Mouse (Mus musculus): ENCODE results near the gene Slc7a6. TPM values are rescaled to one million over a fixed set of nuclear protein-coding genes. Genes with fewer than 3 reads are reported as not detected.

Slc7a6 gene
- polyA plus RNA-seq, 1 experiment from 2014 or later: 4.1 TPM

GRCm38 (mm10) chr8:106169017-106169933, 618 bp downstream of the Slc7a6 start:
- Histone ChIP-seq H3K9ac (ENCODE audit: low read depth, low read length) (peak overlapping the region; percentile 67), H3K9me3 (replicated peaks; ENCODE audit: control insufficient read depth, low read length) (no peaks in the 10 kb centered on the region), H3K27me3 (ENCODE audit: control insufficient read depth, insufficient read depth, low read depth, low read length) (peaks cover 9% of the 10 kb centered on the region), H3K27ac (ENCODE audit: low read length) (no peak overlapping the region), H3K4me3 (ENCODE audit: low read depth, low read length) (peak overlapping the region; percentile 74), H3K4me1 (ENCODE audit: control insufficient read depth, low read depth, low read length) (peaks cover 17% of the 10 kb centered on the region), H3K36me3 (ENCODE audit: control insufficient read depth, insufficient read depth) (no peaks in the 10 kb centered on the region), H3K4me2 (ENCODE audit: low read depth, low read length) (peak overlapping the region; percentile 99)
- WGBS (ENCODE audit: insufficient replicate concordance): 2% methylated on average over 54 of the region's 54 CpGs
- ATAC-seq (ENCODE audit: low read depth): peak; percentile 55

GRCm38 (mm10) chr8:106169934-106170480, 1.4 kb downstream of the Slc7a6 start:
- 31% methylated on average over 6 of the region's 6 CpGs for WGBS (ENCODE audit: insufficient replicate concordance)
- Histone ChIP-seq H3K27me3 (ENCODE audit: control insufficient read depth, insufficient read depth, low read depth, low read length) (peaks cover 9% of the 10 kb centered on the region), H3K27ac (ENCODE audit: low read length) (no peak overlapping the region), H3K4me3 (ENCODE audit: low read depth, low read length) (peak overlapping the region; percentile 74; the same call in 1 of the 2 replicates), H3K36me3 (ENCODE audit: control insufficient read depth, insufficient read depth) (no peaks in the 10 kb centered on the region), H3K4me1 (ENCODE audit: control insufficient read depth, low read depth, low read length) (peaks cover 17% of the 10 kb centered on the region), H3K9me3 (replicated peaks; ENCODE audit: control insufficient read depth, low read length) (no peaks in the 10 kb centered on the region), H3K4me2 (ENCODE audit: low read depth, low read length) (peak overlapping the region; percentile 99), H3K9ac (ENCODE audit: low read depth, low read length) (no peak overlapping the region; the same call in 1 of the 2 replicates)
- ATAC-seq (ENCODE audit: low read depth): no peak

- peaks cover 6% of the 10 kb centered on the region for H3K27me3 ChIP-seq (ENCODE audit: control insufficient read depth, insufficient read depth, low read depth, low read length)
- peaks cover 12% of the 10 kb centered on the region for H3K4me1 ChIP-seq (ENCODE audit: control insufficient read depth, low read depth, low read length)
- H3K9me3 ChIP-seq (replicated peaks; ENCODE audit: control insufficient read depth, low read length): no peaks in the 10 kb centered on the region
- H3K36me3 ChIP-seq (ENCODE audit: control insufficient read depth, insufficient read depth): no peaks in the 10 kb centered on the region
- H3K9ac ChIP-seq (ENCODE audit: low read depth, low read length): no peak overlapping the region
- H3K27ac ChIP-seq (ENCODE audit: low read length): no peak overlapping the region
- no peak for ATAC-seq (ENCODE audit: low read depth)
- H3K4me2 ChIP-seq (ENCODE audit: low read depth, low read length): no peak overlapping the region
- H3K4me3 ChIP-seq (ENCODE audit: low read depth, low read length): no peak overlapping the region
- 61% methylated on average over 3 of the region's 3 CpGs for WGBS (ENCODE audit: insufficient replicate concordance)
Observed at GRCm38 (mm10) chr8:106173566-106173965, 4.9 kb downstream of the Slc7a6 start.

DNA sequence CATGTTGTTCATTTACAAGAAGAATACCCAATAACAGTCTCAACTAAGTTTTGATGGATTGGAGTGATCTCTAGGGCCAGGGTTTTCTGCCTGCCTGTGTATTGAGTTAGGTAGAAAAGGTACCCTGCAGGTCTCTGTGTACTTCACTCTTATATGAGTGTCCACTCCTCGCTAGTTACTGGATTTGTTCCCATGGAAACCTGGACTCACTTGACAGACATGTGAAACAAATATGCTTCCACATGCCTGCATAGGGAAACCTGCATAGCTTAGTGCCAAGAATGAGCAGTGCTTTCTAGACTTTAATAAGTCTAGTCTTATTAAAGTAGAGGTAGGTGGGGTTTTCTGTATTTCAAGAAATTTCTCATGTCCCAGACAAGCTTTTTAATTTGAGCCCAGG, 8.2 kb downstream of the Slc7a6 start:
- H3K36me3 ChIP-seq (ENCODE audit: control insufficient read depth, insufficient read depth): no peaks in the 10 kb centered on the region
- no peak for ATAC-seq (ENCODE audit: low read depth)
- WGBS (ENCODE audit: insufficient replicate concordance): 60% methylated on average over 1 of the region's 1 CpGs

DNA sequence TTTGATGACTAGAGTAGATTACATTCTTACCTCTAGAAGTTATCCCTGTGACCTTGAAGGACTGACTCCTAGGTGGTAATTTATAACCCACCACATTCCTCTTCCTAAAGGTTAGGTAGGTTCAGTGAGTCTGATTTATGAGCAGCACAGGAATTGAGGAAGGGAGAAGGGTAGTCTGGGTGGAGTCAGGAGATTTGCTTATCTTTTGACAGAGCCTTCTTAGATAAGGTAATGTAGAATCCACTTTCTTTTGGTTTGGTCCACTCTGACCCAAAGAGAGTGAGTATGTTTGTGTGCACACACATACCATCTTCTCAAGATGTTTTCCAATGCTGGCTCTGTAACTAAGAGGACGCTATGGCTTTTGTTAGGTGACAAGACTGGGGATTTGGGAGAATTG, 8.9 kb downstream of the Slc7a6 start:
- WGBS (ENCODE audit: insufficient replicate concordance): 63% methylated on average over 1 of the region's 1 CpGs
- H3K4me1 ChIP-seq (ENCODE audit: control insufficient read depth, low read depth, low read length): no peaks in the 10 kb centered on the region
- H3K4me3 ChIP-seq (ENCODE audit: low read depth, low read length): no peak overlapping the region
- no peaks in the 10 kb centered on the region for H3K9me3 ChIP-seq (replicated peaks; ENCODE audit: control insufficient read depth, low read length)
- no peak overlapping the region for H3K9ac ChIP-seq (ENCODE audit: low read depth, low read length)
- no peak overlapping the region for H3K27ac ChIP-seq (ENCODE audit: low read length)
- ATAC-seq (ENCODE audit: low read depth): no peak
- no peaks in the 10 kb centered on the region for H3K36me3 ChIP-seq (ENCODE audit: control insufficient read depth, insufficient read depth)
- no peak overlapping the region for H3K4me2 ChIP-seq (ENCODE audit: low read depth, low read length)
- no peaks in the 10 kb centered on the region for H3K27me3 ChIP-seq (ENCODE audit: control insufficient read depth, insufficient read depth, low read depth, low read length)

More for the DNA sequence above, 8.2 kb downstream of the Slc7a6 start:
- Histone ChIP-seq H3K27me3 (ENCODE audit: control insufficient read depth, insufficient read depth, low read depth, low read length) (no peaks in the 10 kb centered on the region), H3K4me2 (ENCODE audit: low read depth, low read length) (no peak overlapping the region), H3K4me3 (ENCODE audit: low read depth, low read length) (no peak overlapping the region), H3K4me1 (ENCODE audit: control insufficient read depth, low read depth, low read length) (no peaks in the 10 kb centered on the region), H3K9ac (ENCODE audit: low read depth, low read length) (no peak overlapping the region), H3K27ac (ENCODE audit: low read length) (no peak overlapping the region), H3K9me3 (replicated peaks; ENCODE audit: control insufficient read depth, low read length) (no peaks in the 10 kb centered on the region)

DNA sequence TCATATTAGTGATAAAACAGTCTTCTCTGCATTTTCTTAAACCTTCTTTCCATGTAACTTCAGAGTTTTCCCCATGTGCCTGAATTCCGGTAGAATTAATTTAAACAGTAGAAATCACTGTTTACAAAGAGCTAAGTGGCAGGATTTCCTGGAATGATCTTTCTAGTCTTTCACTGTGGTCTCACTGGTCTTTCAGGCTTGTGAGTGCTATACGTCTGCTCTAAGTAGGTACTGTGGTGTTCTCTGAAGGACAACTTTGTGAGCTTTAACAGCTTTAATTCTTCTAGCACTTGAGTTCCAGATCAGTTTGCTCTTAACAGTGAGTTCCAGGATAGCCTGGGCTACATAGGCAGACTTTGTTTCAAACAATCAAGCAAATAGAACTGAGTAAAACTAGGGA, 9.8 kb downstream of the Slc7a6 start:
- Histone ChIP-seq H3K36me3 (ENCODE audit: control insufficient read depth, insufficient read depth) (no peaks in the 10 kb centered on the region), H3K27ac (ENCODE audit: low read length) (no peak overlapping the region), H3K4me2 (ENCODE audit: low read depth, low read length) (no peak overlapping the region), H3K9me3 (replicated peaks; ENCODE audit: control insufficient read depth, low read length) (no peaks in the 10 kb centered on the region), H3K27me3 (ENCODE audit: control insufficient read depth, insufficient read depth, low read depth, low read length) (no peaks in the 10 kb centered on the region), H3K4me3 (ENCODE audit: low read depth, low read length) (no peak overlapping the region), H3K9ac (ENCODE audit: low read depth, low read length) (no peak overlapping the region), H3K4me1 (ENCODE audit: control insufficient read depth, low read depth, low read length) (no peaks in the 10 kb centered on the region)
- WGBS (ENCODE audit: insufficient replicate concordance): 63% methylated on average over 2 of the region's 2 CpGs
- ATAC-seq (ENCODE audit: low read depth): no peak

DNA sequence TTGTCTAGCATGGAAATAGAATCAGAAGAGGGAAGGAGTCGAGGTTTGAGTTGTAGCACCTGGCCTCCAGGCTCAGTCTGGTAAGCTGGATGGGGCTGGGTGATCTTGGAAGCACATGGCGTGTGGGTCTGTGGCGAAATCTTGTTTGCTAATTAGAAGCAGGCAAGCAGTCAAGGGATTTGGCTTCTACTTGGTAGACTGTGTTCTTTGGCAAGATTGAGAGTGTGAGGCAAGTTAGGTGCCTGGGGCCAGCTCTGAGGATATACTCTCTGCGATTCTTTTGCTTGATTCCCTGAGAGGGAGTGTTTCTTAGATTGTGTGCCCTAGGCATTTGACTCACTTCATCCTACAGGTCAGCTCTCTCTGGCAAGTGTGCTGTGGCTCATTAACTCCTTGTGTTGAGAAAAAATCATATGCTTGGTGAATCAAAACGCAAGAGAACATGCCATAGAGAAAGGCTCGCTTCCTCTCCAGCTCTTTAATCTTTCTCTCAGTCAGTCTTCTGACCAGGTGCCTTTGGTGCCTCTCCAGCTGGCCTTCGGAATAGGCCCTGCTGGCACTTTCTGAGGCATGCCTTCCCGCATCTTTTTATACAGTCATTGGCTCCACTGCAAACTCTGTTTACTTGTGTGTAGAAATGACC, 17.1 kb downstream of the Slc7a6 start:
- no peak overlapping the region for H3K27ac ChIP-seq (ENCODE audit: low read length)
- ATAC-seq (ENCODE audit: low read depth): no peak
- no peaks in the 10 kb centered on the region for H3K27me3 ChIP-seq (ENCODE audit: control insufficient read depth, insufficient read depth, low read depth, low read length)
- no peak overlapping the region for H3K4me3 ChIP-seq (ENCODE audit: low read depth, low read length)
- H3K9me3 ChIP-seq (replicated peaks; ENCODE audit: control insufficient read depth, low read length): no peaks in the 10 kb centered on the region
- no peak overlapping the region for H3K9ac ChIP-seq (ENCODE audit: low read depth, low read length)
- no peaks in the 10 kb centered on the region for H3K36me3 ChIP-seq (ENCODE audit: control insufficient read depth, insufficient read depth)
- H3K4me1 ChIP-seq (ENCODE audit: control insufficient read depth, low read depth, low read length): no peaks in the 10 kb centered on the region
- WGBS (ENCODE audit: insufficient replicate concordance): 72% methylated on average over 8 of the region's 8 CpGs
- no peak overlapping the region for H3K4me2 ChIP-seq (ENCODE audit: low read depth, low read length)

DNA sequence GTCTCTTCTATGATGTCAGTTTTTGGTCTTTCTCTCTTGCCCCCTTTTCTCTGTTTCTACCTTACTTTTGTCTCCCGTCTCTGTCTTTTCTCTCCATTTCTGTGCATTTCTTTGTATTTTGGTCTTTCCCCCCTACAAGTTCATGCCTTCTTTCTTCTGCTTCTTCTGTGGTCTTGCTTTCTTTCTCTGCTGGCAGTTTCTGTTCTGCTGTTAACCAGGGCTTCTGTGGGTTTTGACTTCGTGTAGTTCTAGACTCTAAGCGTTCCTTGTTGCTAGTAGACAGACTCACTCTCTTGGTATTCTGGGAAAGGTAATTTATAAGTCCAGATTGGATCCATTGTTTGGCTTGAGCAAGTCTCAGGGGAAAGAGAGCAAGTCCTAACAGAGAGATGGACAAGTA, 17.7 kb downstream of the Slc7a6 start:
- Histone ChIP-seq H3K27me3 (ENCODE audit: control insufficient read depth, insufficient read depth, low read depth, low read length) (no peaks in the 10 kb centered on the region), H3K36me3 (ENCODE audit: control insufficient read depth, insufficient read depth) (no peaks in the 10 kb centered on the region), H3K4me1 (ENCODE audit: control insufficient read depth, low read depth, low read length) (no peaks in the 10 kb centered on the region), H3K4me2 (ENCODE audit: low read depth, low read length) (no peak overlapping the region), H3K9me3 (replicated peaks; ENCODE audit: control insufficient read depth, low read length) (no peaks in the 10 kb centered on the region), H3K9ac (ENCODE audit: low read depth, low read length) (no peak overlapping the region), H3K27ac (ENCODE audit: low read length) (no peak overlapping the region), H3K4me3 (ENCODE audit: low read depth, low read length) (no peak overlapping the region)
- WGBS (ENCODE audit: insufficient replicate concordance): 72% methylated on average over 3 of the region's 3 CpGs
- ATAC-seq (ENCODE audit: low read depth): no peak

- 81% methylated on average over 4 of the region's 4 CpGs for whole genome bisulfite sequencing (ENCODE audit: insufficient replicate concordance)
Observed at GRCm38 (mm10) chr8:106189162-106189561, 20.5 kb downstream of the Slc7a6 start.

More at GRCm38 (mm10) chr8:106189162-106189561, 20.5 kb downstream of the Slc7a6 start:
- Histone ChIP-seq H3K27me3 (ENCODE audit: control insufficient read depth, insufficient read depth, low read depth, low read length) (no peaks in the 10 kb centered on the region), H3K9ac (ENCODE audit: low read depth, low read length) (no peak overlapping the region), H3K9me3 (replicated peaks; ENCODE audit: control insufficient read depth, low read length) (no peaks in the 10 kb centered on the region), H3K4me3 (ENCODE audit: low read depth, low read length) (no peak overlapping the region), H3K4me2 (ENCODE audit: low read depth, low read length) (no peak overlapping the region), H3K4me1 (ENCODE audit: control insufficient read depth, low read depth, low read length) (no peaks in the 10 kb centered on the region), H3K27ac (ENCODE audit: low read length) (no peak overlapping the region), H3K36me3 (ENCODE audit: control insufficient read depth, insufficient read depth) (no peaks in the 10 kb centered on the region)
- ATAC-seq (ENCODE audit: low read depth): no peak

All from liver, embryonic 16.5 days (tissue).